Comparison of ENCODE assay signal across 8 mouse cellular contexts in the genomic region with DNA sequence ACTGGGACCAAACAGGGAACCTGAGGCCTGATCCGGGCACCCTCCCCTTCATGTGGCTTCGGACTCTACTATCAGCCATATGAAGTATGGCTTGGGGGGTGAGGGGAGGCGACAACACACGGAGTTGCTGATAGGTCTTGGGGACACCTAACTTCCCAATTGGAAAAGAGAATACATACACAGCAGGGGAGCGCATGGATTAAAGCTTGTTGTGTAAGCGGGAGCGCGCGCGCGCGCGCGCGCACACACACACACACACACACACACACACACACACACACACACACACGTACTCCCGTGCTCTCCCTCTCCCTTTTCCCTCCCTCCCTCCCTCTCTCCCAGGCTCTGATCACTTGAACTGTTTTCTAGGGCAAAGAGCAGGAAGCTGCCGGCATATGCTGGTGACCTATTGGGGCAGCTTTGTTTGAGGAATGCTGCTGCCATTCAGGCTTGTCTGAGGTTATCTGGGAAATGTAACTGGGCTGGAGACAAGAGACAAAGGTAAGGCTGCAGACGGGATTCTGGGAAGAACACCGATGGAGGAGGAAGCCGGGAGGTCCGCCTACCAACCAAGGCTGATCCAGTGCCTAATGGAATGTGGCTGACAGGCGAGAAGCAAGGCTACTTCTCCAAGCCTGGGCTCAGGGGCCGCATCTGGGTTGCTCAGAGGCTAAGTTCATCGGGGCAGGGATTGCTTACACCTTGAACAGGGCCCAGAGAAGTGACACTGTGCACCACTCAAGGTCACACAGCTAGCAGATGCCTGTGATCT. TPM values are rescaled to one million over a fixed set of nuclear protein-coding genes. Genes with fewer than 3 reads are reported as not detected.
DNase-seq lines count a peak whose midpoint lies in the region; ATAC-seq and TF ChIP-seq lines count a peak whose summit lies in the region.

No protein-coding gene starts in this region.

- peak overlapping the region; percentile 100 for H3K27ac ChIP-seq in left cerebral cortex, adult 2 months
- H3K27ac ChIP-seq in heart, postnatal 0 days (ENCODE audit: low read depth): peak overlapping the region; percentile 100
- H3K27ac ChIP-seq in limb, embryonic 10.5 days: peak overlapping the region; percentile 98
- H3K27ac ChIP-seq in olfactory bulb, adult 2 months (ENCODE audit: insufficient read depth, low read depth, low read length): peak overlapping the region; percentile 100
- H3K27ac ChIP-seq in thymus, adult 2 months (ENCODE audit: control insufficient read depth, insufficient read depth, low read length): no peak overlapping the region

- WGBS in heart, postnatal 0 days: 18% methylated on average over 24 of the region's 25 CpGs
- 3% methylated on average over 25 of the region's 25 CpGs for WGBS in limb, embryonic 10.5 days
- 15% methylated on average over 25 of the region's 25 CpGs for WGBS in olfactory bulb, adult 2 months
- 94% methylated on average over 25 of the region's 25 CpGs for WGBS in thymus, adult 2 months

- H3K36me3 ChIP-seq in heart, postnatal 0 days (replicated peaks; ENCODE audit: control insufficient read depth, insufficient read depth, low read length): no peaks in the 10 kb centered on the region
- no peaks in the 10 kb centered on the region for H3K36me3 ChIP-seq in limb, embryonic 10.5 days
- no peaks in the 10 kb centered on the region for H3K36me3 ChIP-seq in thymus, adult 2 months (ENCODE audit: control insufficient read depth, insufficient read depth, low read length)

- peak; percentile 21 for ATAC-seq in heart, postnatal 0 days (ENCODE audit: insufficient read depth, low read depth)

- peak overlapping the region; percentile 41; the same call in 1 of the 2 replicates for H3K9ac ChIP-seq in heart, postnatal 0 days (replicated peaks; ENCODE audit: low read depth, low read length)

- H3K27me3 ChIP-seq in heart, postnatal 0 days (ENCODE audit: control insufficient read depth, insufficient read depth, low read length): no peaks in the 10 kb centered on the region
- H3K27me3 ChIP-seq in limb, embryonic 10.5 days (ENCODE audit: low read depth, poor library complexity, severe bottlenecking): no peaks in the 10 kb centered on the region
- no peaks in the 10 kb centered on the region; the same call in 1 of the 2 replicates for H3K27me3 ChIP-seq in thymus, adult 2 months (ENCODE audit: control insufficient read depth, insufficient read depth, low read length)

- H3K4me1 ChIP-seq in heart, postnatal 0 days (ENCODE audit: control insufficient read depth, insufficient read depth): peaks cover 69% of the 10 kb centered on the region
- peaks cover 88% of the 10 kb centered on the region for H3K4me1 ChIP-seq in limb, embryonic 10.5 days
- H3K4me1 ChIP-seq in olfactory bulb, adult 2 months (ENCODE audit: control insufficient read depth, insufficient read depth, low read length): peaks cover 65% of the 10 kb centered on the region
- peaks cover 59% of the 10 kb centered on the region for H3K4me1 ChIP-seq in thymus, adult 2 months (replicated peaks; ENCODE audit: control insufficient read depth, insufficient read depth, low read length)

- TF ChIP-seq EP300 in heart, postnatal 0 days (IDR thresholded peaks at IDR 0.05; ENCODE audit: low read depth): no peak

- H3K4me2 ChIP-seq in heart, postnatal 0 days (ENCODE audit: low read depth, low read length): 0 out of 2 replicates have a peak overlapping the region, but pooled peaks have one; percentile 6

- H3K4me3 ChIP-seq in left cerebral cortex, adult 2 months: no peak overlapping the region
- H3K4me3 ChIP-seq in heart, postnatal 0 days (ENCODE audit: low read depth, low read length): no peak overlapping the region
- peak overlapping the region; percentile 34 for H3K4me3 ChIP-seq in limb, embryonic 10.5 days
- no peak overlapping the region for H3K4me3 ChIP-seq in olfactory bulb, adult 2 months (ENCODE audit: insufficient read depth, low read depth, low read length)
- no peak overlapping the region for H3K4me3 ChIP-seq in thymus, adult 2 months (ENCODE audit: control insufficient read depth, insufficient read depth, low read length)

- TF ChIP-seq CTCF in left cerebral cortex, adult 2 months (IDR thresholded peaks at IDR 0.05): no peak
- TF ChIP-seq CTCF in heart, postnatal 0 days (IDR thresholded peaks at IDR 0.05; ENCODE audit: low read depth): no peak
- TF ChIP-seq CTCF in olfactory bulb, adult 2 months (IDR thresholded peaks at IDR 0.05; ENCODE audit: insufficient read depth, low read depth, low read length): no peak
- no peak for TF ChIP-seq CTCF in thymus, adult 2 months (IDR thresholded peaks at IDR 0.05; ENCODE audit: borderline replicate concordance, control insufficient read depth, extremely low read depth, insufficient read depth, low read length, poor library complexity)

- H3K9me3 ChIP-seq in heart, postnatal 0 days (replicated peaks; ENCODE audit: control insufficient read depth, low read length): no peaks in the 10 kb centered on the region
- no peaks in the 10 kb centered on the region for H3K9me3 ChIP-seq in limb, embryonic 10.5 days (replicated peaks)

- intact Hi-C loops in left cerebral cortex, adult 2 months (cut with DNase I): no loop called here

- DNase-seq in left cerebral cortex, adult 2 months (ENCODE audit: extremely low spot score in 1 of 2, low spot score in 2 of 2): no peak
- DNase-seq in left cerebral cortex, adult 8-10 months (ENCODE audit: low spot score in 2 of 2): no peak
- peak; percentile 50 to 61 for DNase-seq in cerebellum, postnatal 25 days
- DNase-seq in heart, postnatal 0 days (ENCODE audit: low spot score): peak; percentile 69
- DNase-seq in limb, embryonic 10.5 days (ENCODE audit: low spot score): peak; percentile 65
- DNase-seq in c-Kit-positive CD71-positive TER-119-positive erythroid progenitor cells, embryonic 14.5 days (ENCODE audit: low spot score): no peak
- no peak for DNase-seq in thymus, adult 2 months

- TF ChIP-seq POLR2A in olfactory bulb, adult 2 months (IDR thresholded peaks at IDR 0.05; ENCODE audit: insufficient read depth, low read depth, low read length): no peak
- no peak for TF ChIP-seq POLR2A in thymus, adult 2 months (IDR thresholded peaks at IDR 0.05; ENCODE audit: control insufficient read depth, extremely low read depth, insufficient read depth, low read length, poor library complexity)

RNA-seq across cellular contexts. Expression of gene Zmynd8, which starts 11.8 kb away (rescaled TPM):
- 100 to 1,000 TPM; 182 to 188 TPM for total RNA-seq in left cerebral cortex, adult 2 months (2021)
- total RNA-seq in left cerebral cortex, adult 8-10 months (2022): 100 to 1,000 TPM; 105 to 132 (median 130) TPM
- 19.2 and 48.1 TPM in 2 replicates for total RNA-seq in heart, postnatal 0 days (2014; rRNA removed; ENCODE audit: low replicate concordance)
- 35.3 and 35.4 TPM in 2 replicates for polyA plus RNA-seq in heart, postnatal 0 days (2015; fragmentation: Nextera tagmentation; extraction: Ambion mirVana)
- 59.3 and 59.5 TPM in 2 replicates for polyA plus RNA-seq in limb, embryonic 10.5 days (2016; fragmentation: Nextera tagmentation; extraction: Ambion mirVana)
- polyA plus RNA-seq in olfactory bulb, adult 2 months (2012; ENCODE audit: insufficient read depth, insufficient read length, low replicate concordance, missing spikeins): 440 TPM in 1 of 2 replicates, not detected in the other
- 30.3 and 30.9 TPM in 2 replicates for polyA plus RNA-seq in thymus, adult 2 months (2012; rRNA removed)

Comparison
In these comparisons a context has a peak if more than half of its experiments do, and no peak if none do; other contexts are left out.
1. DNase-seq: peak in cerebellum, postnatal 25 days (2 of 2), heart, postnatal 0 days (single experiment) and limb, embryonic 10.5 days (single experiment); none in left cerebral cortex, adult 2 months (0 of 2), left cerebral cortex, adult 8-10 months (0 of 2), c-Kit-positive CD71-positive TER-119-positive erythroid progenitor cells, embryonic 14.5 days (single experiment) and thymus, adult 2 months (single experiment).